Mouse (Mus musculus): ENCODE measurements around the gene Cpsf3. TPM values are rescaled to one million over a fixed set of nuclear protein-coding genes. Genes with fewer than 3 reads are reported as not detected.

Gene Cpsf3
- 2.6 TPM in 1 of 2 replicates, not detected in the other for polyA plus RNA-seq (2012; ENCODE audit: insufficient read depth, low replicate concordance)

DNA sequence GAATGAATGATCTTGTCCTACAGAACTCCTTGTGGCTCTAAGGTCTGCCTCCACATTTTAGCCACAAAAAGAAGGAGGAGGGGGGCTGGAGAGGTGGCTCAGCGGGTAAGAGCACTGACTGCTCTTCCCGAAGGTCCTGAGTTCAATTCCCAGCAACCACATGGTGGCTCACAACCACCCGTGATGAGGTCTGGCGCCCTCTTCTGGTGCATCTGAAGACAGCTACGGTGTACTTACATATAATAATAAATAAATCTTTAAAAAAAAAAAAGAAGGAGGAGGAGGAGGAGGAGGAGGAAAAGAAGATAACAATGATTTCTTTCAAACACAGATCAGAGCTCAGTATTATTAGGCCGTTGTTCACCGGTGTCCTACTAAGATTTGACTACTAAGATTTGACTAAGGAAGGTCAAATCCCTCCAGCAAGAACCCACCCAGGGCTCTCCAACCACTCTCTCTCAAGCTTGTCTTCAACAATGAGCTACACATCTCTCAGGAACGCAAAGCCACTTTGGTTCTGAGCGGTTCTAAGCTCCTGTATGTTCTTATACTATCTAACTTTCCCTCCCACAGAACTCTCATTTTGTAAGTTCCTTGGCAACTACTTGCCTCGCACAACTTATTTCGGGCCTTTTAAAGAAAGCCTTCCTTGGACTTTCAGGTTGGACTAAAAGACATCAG lies at the start of gene Cpsf3:
Gene Cpsf3, plus strand, starts transcription at position 631 of the 681 bp plus-strand sequence.
- no peaks in the 10 kb centered on the region for H3K9me3 ChIP-seq

DNA sequence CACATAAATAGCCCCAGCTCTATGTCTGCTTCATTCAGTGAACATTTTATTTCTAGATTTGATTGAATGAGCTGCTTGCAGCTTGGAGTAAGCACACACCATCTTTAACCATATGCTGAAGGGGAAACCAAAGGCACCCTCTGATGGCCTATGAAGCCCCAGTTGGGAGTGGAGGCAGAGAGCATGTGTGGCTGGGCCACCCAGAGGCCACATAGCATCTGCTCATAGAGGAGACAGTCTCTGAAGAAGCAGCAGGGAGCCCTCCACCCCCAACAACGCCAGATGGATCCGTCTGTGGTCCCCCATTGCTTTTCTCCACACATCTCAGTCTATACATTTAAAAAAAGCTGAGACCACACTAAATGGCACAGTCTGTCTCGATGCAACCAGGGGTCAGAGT lies 43.2 kb upstream of the Cpsf3 start:
- no peaks in the 10 kb centered on the region for H3K9me3 ChIP-seq
- H3K36me3 ChIP-seq (replicated peaks; ENCODE audit: low read length), result peaks cover 92% of the 10 kb centered on the region
- no peak for TF ChIP-seq GATA1 (IDR thresholded peaks at IDR 0.05; ENCODE audit: borderline replicate concordance, low read length)
- no peak for TF ChIP-seq FLI1 (IDR thresholded peaks at IDR 0.05; ENCODE audit: low read length)
- peaks cover 15% of the 10 kb centered on the region; the same call in 1 of the 2 replicates for H3K4me1 ChIP-seq
- no peaks in the 10 kb centered on the region for H3K27me3 ChIP-seq (replicated peaks)
- H3K4me3 ChIP-seq (replicated peaks), result no peak overlapping the region

More for the DNA sequence above, at the start of gene Cpsf3:
- Histone ChIP-seq H3K4me3 (replicated peaks) (peak within 1 kb of the TSS; percentile 90), H3K4me1 (peaks cover 56% of the 10 kb centered on the region), H3K27me3 (replicated peaks) (no peaks in the 10 kb centered on the region), H3K36me3 (replicated peaks; ENCODE audit: low read length) (peaks cover 23% of the 10 kb centered on the region)
- no peak for TF ChIP-seq GATA1 (IDR thresholded peaks at IDR 0.05; ENCODE audit: borderline replicate concordance, low read length)
- TF ChIP-seq FLI1 (IDR thresholded peaks at IDR 0.05; ENCODE audit: low read length), result no peak

- TF ChIP-seq GATA1 (IDR thresholded peaks at IDR 0.05; ENCODE audit: borderline replicate concordance, low read length) (no peak), FLI1 (IDR thresholded peaks at IDR 0.05; ENCODE audit: low read length) (no peak)
- H3K36me3 ChIP-seq (replicated peaks; ENCODE audit: low read length), result peaks cover 92% of the 10 kb centered on the region
- H3K4me1 ChIP-seq, result no peaks in the 10 kb centered on the region
- no peaks in the 10 kb centered on the region for H3K9me3 ChIP-seq
- H3K4me3 ChIP-seq (replicated peaks), result no peak overlapping the region
- H3K27me3 ChIP-seq (replicated peaks), result no peaks in the 10 kb centered on the region
Measured at GRCm38 (mm10) chr12:21244375-21244960, 40.7 kb upstream of the Cpsf3 start.

GRCm38 (mm10) chr12:21247711-21248392 lies 37.3 kb upstream of the Cpsf3 start:
- H3K27me3 ChIP-seq (replicated peaks), result no peaks in the 10 kb centered on the region
- no peak for TF ChIP-seq GATA1 (IDR thresholded peaks at IDR 0.05; ENCODE audit: borderline replicate concordance, low read length)

DNA sequence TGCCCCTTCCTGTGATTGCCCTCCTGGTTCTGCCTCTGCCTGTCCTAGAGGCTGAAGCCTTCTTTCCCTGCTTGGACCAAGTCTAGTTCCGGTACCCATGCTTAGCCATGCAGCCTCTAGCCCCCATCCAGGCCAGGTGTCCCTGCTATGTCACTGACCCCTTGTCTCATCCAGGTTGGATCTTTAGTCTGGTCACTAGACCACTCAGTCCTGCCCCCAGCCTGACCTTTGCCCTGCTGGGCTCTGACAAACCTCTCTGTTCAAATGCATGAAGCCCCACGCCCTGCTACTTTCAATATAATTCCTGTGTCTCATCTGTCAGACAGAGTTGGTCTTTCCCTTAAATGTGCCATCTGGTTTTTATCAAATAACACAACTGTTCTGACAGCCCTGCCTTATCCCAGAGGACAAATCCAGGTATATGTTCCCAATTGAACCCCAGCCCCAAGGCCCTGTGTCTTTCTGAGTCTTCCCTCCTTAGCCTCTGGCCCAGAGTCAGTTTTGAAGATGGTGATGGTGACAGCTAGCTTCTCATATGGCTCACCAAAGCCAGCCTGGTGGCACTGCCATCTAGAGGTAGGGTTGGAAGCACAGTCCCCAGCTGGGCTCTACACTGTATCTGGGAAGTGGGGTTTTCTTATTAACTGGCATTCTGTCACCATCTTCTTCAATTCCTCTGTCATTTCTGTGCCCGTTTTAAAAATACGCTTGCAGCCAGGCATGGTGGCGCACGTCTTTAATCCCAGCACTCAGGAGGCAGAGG lies 24.5 kb upstream of the Cpsf3 start:
- H3K27me3 ChIP-seq (replicated peaks), result no peaks in the 10 kb centered on the region
- no peak overlapping the region for H3K4me3 ChIP-seq (replicated peaks)
- H3K4me1 ChIP-seq, result peaks cover 46% of the 10 kb centered on the region
- H3K36me3 ChIP-seq (replicated peaks; ENCODE audit: low read length), result peaks cover 95% of the 10 kb centered on the region
- no peaks in the 10 kb centered on the region for H3K9me3 ChIP-seq
- TF ChIP-seq FLI1 (IDR thresholded peaks at IDR 0.05; ENCODE audit: low read length) (no peak), GATA1 (IDR thresholded peaks at IDR 0.05; ENCODE audit: borderline replicate concordance, low read length) (no peak)

More at GRCm38 (mm10) chr12:21247711-21248392, 37.3 kb upstream of the Cpsf3 start:
- Histone ChIP-seq H3K36me3 (replicated peaks; ENCODE audit: low read length) (peaks cover 99% of the 10 kb centered on the region), H3K4me1 (no peaks in the 10 kb centered on the region), H3K4me3 (replicated peaks) (no peak overlapping the region), H3K9me3 (no peaks in the 10 kb centered on the region)

GRCm38 (mm10) chr12:21261521-21261920 lies 23.7 kb upstream of the Cpsf3 start:
- no peak for TF ChIP-seq FLI1 (IDR thresholded peaks at IDR 0.05; ENCODE audit: low read length)
- TF ChIP-seq GATA1 (IDR thresholded peaks at IDR 0.05; ENCODE audit: borderline replicate concordance, low read length), result no peak
- H3K4me1 ChIP-seq, result peaks cover 55% of the 10 kb centered on the region
- no peaks in the 10 kb centered on the region for H3K9me3 ChIP-seq

DNA sequence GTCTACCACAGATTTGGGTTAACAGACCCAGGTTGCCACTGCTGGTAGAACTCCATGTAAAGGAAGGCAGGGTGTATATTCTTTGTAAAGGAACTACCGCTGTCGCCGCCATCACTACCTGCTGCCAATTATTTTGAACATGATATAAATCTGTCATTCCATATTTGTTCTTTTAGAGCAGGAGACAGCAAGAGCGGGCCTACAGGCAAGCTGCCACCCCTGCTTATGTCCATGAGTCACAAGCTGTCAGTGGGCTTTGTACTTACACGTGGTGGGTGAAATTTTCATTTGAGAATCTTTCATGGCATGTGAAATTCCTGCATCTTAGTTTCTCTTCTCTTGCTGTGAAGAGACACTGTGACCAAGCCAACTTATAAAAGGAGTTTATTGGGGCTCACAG lies 21.9 kb upstream of the Cpsf3 start:
- H3K27me3 ChIP-seq (replicated peaks), result no peaks in the 10 kb centered on the region
- H3K4me1 ChIP-seq, result peaks cover 55% of the 10 kb centered on the region
- peaks cover 95% of the 10 kb centered on the region for H3K36me3 ChIP-seq (replicated peaks; ENCODE audit: low read length)
- H3K4me3 ChIP-seq (replicated peaks), result no peak overlapping the region
- TF ChIP-seq FLI1 (IDR thresholded peaks at IDR 0.05; ENCODE audit: low read length) (no peak), GATA1 (IDR thresholded peaks at IDR 0.05; ENCODE audit: borderline replicate concordance, low read length) (no peak)
- H3K9me3 ChIP-seq, result no peaks in the 10 kb centered on the region

More at GRCm38 (mm10) chr12:21261521-21261920, 23.7 kb upstream of the Cpsf3 start:
- Histone ChIP-seq H3K4me3 (replicated peaks) (no peak overlapping the region), H3K36me3 (replicated peaks; ENCODE audit: low read length) (peaks cover 95% of the 10 kb centered on the region), H3K27me3 (replicated peaks) (no peaks in the 10 kb centered on the region)

DNA sequence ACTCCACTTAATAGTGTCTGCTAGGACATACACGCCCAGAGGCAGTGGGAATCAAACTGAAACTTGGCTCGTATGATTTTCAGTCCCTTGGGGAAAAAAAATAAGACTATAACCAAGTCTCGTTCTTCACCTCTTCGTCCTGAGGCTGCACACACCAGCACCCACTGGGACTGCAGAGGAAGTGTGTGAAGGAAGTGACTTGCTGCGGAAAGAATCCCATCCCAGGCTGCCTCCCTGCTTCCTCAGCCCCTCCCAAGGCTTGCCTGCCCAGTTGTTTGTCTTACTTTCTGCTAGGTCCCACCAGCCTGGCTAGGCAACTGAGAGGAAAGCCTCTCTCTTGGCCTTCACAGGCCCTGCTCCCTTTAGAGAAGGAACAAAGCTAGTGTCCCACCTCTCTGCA lies 20.9 kb upstream of the Cpsf3 start:
- TF ChIP-seq GATA1 (IDR thresholded peaks at IDR 0.05; ENCODE audit: borderline replicate concordance, low read length), result no peak
- no peak for TF ChIP-seq FLI1 (IDR thresholded peaks at IDR 0.05; ENCODE audit: low read length)

GRCm38 (mm10) chr12:21264970-21265369 lies 20.2 kb upstream of the Cpsf3 start:
- Histone ChIP-seq H3K4me1 (peaks cover 53% of the 10 kb centered on the region), H3K27me3 (replicated peaks) (no peaks in the 10 kb centered on the region), H3K36me3 (replicated peaks; ENCODE audit: low read length) (peaks cover 99% of the 10 kb centered on the region), H3K4me3 (replicated peaks) (no peak overlapping the region), H3K9me3 (no peaks in the 10 kb centered on the region)
- TF ChIP-seq GATA1 (IDR thresholded peaks at IDR 0.05; ENCODE audit: borderline replicate concordance, low read length) (no peak), FLI1 (IDR thresholded peaks at IDR 0.05; ENCODE audit: low read length) (no peak)

More for the DNA sequence above, 20.9 kb upstream of the Cpsf3 start:
- Histone ChIP-seq H3K9me3 (no peaks in the 10 kb centered on the region), H3K27me3 (replicated peaks) (no peaks in the 10 kb centered on the region), H3K4me3 (replicated peaks) (no peak overlapping the region), H3K4me1 (peaks cover 55% of the 10 kb centered on the region), H3K36me3 (replicated peaks; ENCODE audit: low read length) (peaks cover 98% of the 10 kb centered on the region)

Data from megakaryocyte, embryonic 14.5 days (primary cell).